Mouse (Mus musculus): Measurements from ENCODE around the gene Skor1. TPM values are rescaled to one million over a fixed set of nuclear protein-coding genes. Genes with fewer than 3 reads are reported as not detected.

Gene Skor1
- polyA plus RNA-seq, 1 experiment from 2014 or later, result not detected

- DNase-seq (ENCODE audit: low spot score) (no peak), ATAC-seq (replicated peaks; ENCODE audit: low FRiP score, low TSS enrichment, low read depth) (no peak)
- no peaks in the 10 kb centered on the region for H3K9me3 ChIP-seq (ENCODE audit: control insufficient read depth, low read length)
- 51% methylated on average over 7 of the region's 7 CpGs for WGBS
- H3K4me2 ChIP-seq (ENCODE audit: low read length), result no peak overlapping the region
- no peak overlapping the region for H3K27ac ChIP-seq (ENCODE audit: low read depth)
- no peak overlapping the region for H3K9ac ChIP-seq (ENCODE audit: low read length)
- H3K27me3 ChIP-seq (replicated peaks; ENCODE audit: control insufficient read depth, insufficient read depth, low read length), result no peaks in the 10 kb centered on the region
- H3K4me3 ChIP-seq (ENCODE audit: low read depth, low read length), result no peak overlapping the region
- 0 out of 2 replicates have a peak, but pooled peaks cover 8% of the 10 kb centered on the region for H3K36me3 ChIP-seq (ENCODE audit: control insufficient read depth, insufficient read depth, low read length)
- no peaks in the 10 kb centered on the region; the same call in 1 of the 2 replicates for H3K4me1 ChIP-seq (replicated peaks; ENCODE audit: control insufficient read depth, insufficient read depth, low read length)
These were observed 35.1 kb upstream of the Skor1 start for GRCm38 (mm10) chr9:63183864-63184263.

- no peak for DNase-seq (ENCODE audit: low spot score)
- Histone ChIP-seq H3K36me3 (ENCODE audit: control insufficient read depth, insufficient read depth, low read length) (0 out of 2 replicates have a peak, but pooled peaks cover 8% of the 10 kb centered on the region), H3K27ac (ENCODE audit: low read depth) (no peak overlapping the region), H3K9ac (ENCODE audit: low read length) (no peak overlapping the region), H3K4me2 (ENCODE audit: low read length) (no peak overlapping the region), H3K4me3 (ENCODE audit: low read depth, low read length) (no peak overlapping the region), H3K9me3 (ENCODE audit: control insufficient read depth, low read length) (no peaks in the 10 kb centered on the region), H3K27me3 (replicated peaks; ENCODE audit: control insufficient read depth, insufficient read depth, low read length) (no peaks in the 10 kb centered on the region), H3K4me1 (replicated peaks; ENCODE audit: control insufficient read depth, insufficient read depth, low read length) (no peaks in the 10 kb centered on the region; the same call in 1 of the 2 replicates)
- 48% methylated on average over 14 of the region's 14 CpGs for WGBS
- ATAC-seq (replicated peaks; ENCODE audit: low FRiP score, low TSS enrichment, low read depth), result no peak
These were observed 33.7 kb upstream of the Skor1 start for GRCm38 (mm10) chr9:63182306-63182960.

- 62% methylated on average over 11 of the region's 11 CpGs for WGBS
- Histone ChIP-seq H3K4me3 (ENCODE audit: low read depth, low read length) (no peak overlapping the region), H3K36me3 (ENCODE audit: control insufficient read depth, insufficient read depth, low read length) (0 out of 2 replicates have a peak, but pooled peaks cover 8% of the 10 kb centered on the region), H3K9ac (ENCODE audit: low read length) (no peak overlapping the region), H3K4me1 (replicated peaks; ENCODE audit: control insufficient read depth, insufficient read depth, low read length) (no peaks in the 10 kb centered on the region), H3K27me3 (replicated peaks; ENCODE audit: control insufficient read depth, insufficient read depth, low read length) (no peaks in the 10 kb centered on the region), H3K9me3 (ENCODE audit: control insufficient read depth, low read length) (no peaks in the 10 kb centered on the region), H3K27ac (ENCODE audit: low read depth) (no peak overlapping the region), H3K4me2 (ENCODE audit: low read length) (no peak overlapping the region)
- ATAC-seq (replicated peaks; ENCODE audit: low FRiP score, low TSS enrichment, low read depth) (no peak), DNase-seq (ENCODE audit: low spot score) (no peak)
These were observed 32.8 kb upstream of the Skor1 start for GRCm38 (mm10) chr9:63181337-63182178.

- DNase-seq (ENCODE audit: low spot score), result no peak
- Histone ChIP-seq H3K36me3 (ENCODE audit: control insufficient read depth, insufficient read depth, low read length) (peaks cover 11% of the 10 kb centered on the region; the same call in 1 of the 2 replicates), H3K4me1 (replicated peaks; ENCODE audit: control insufficient read depth, insufficient read depth, low read length) (no peaks in the 10 kb centered on the region), H3K4me3 (ENCODE audit: low read depth, low read length) (no peak overlapping the region), H3K4me2 (ENCODE audit: low read length) (no peak overlapping the region), H3K27me3 (replicated peaks; ENCODE audit: control insufficient read depth, insufficient read depth, low read length) (no peaks in the 10 kb centered on the region), H3K9me3 (ENCODE audit: control insufficient read depth, low read length) (no peaks in the 10 kb centered on the region), H3K9ac (ENCODE audit: low read length) (no peak overlapping the region), H3K27ac (ENCODE audit: low read depth) (no peak overlapping the region)
- 79% methylated on average over 8 of the region's 8 CpGs for WGBS
- no peak for ATAC-seq (replicated peaks; ENCODE audit: low FRiP score, low TSS enrichment, low read depth)
These were observed 29.5 kb upstream of the Skor1 start for GRCm38 (mm10) chr9:63178296-63178695.

- ATAC-seq (replicated peaks; ENCODE audit: low FRiP score, low TSS enrichment, low read depth), result no peak
- H3K36me3 ChIP-seq (ENCODE audit: control insufficient read depth, insufficient read depth, low read length), result peaks cover 8% of the 10 kb centered on the region; the same call in 1 of the 2 replicates
- H3K9me3 ChIP-seq (ENCODE audit: control insufficient read depth, low read length), result no peaks in the 10 kb centered on the region
- WGBS, result 87% methylated on average over 8 of the region's 8 CpGs
- DNase-seq (ENCODE audit: low spot score), result no peak
- H3K4me1 ChIP-seq (replicated peaks; ENCODE audit: control insufficient read depth, insufficient read depth, low read length), result no peaks in the 10 kb centered on the region
- H3K4me3 ChIP-seq (ENCODE audit: low read depth, low read length), result no peak overlapping the region
- H3K27ac ChIP-seq (ENCODE audit: low read depth), result no peak overlapping the region
- no peak overlapping the region for H3K9ac ChIP-seq (ENCODE audit: low read length)
- no peak overlapping the region for H3K4me2 ChIP-seq (ENCODE audit: low read length)
- H3K27me3 ChIP-seq (replicated peaks; ENCODE audit: control insufficient read depth, insufficient read depth, low read length), result no peaks in the 10 kb centered on the region
These were observed 25.4 kb upstream of the Skor1 start for GRCm38 (mm10) chr9:63174001-63174721.

GRCm38 (mm10) chr9:63171951-63172350 is 23.2 kb upstream of the Skor1 start:
- no peaks in the 10 kb centered on the region for H3K9me3 ChIP-seq (ENCODE audit: control insufficient read depth, low read length)
- no peak for DNase-seq (ENCODE audit: low spot score)
- no peaks in the 10 kb centered on the region for H3K27me3 ChIP-seq (replicated peaks; ENCODE audit: control insufficient read depth, insufficient read depth, low read length)
- H3K27ac ChIP-seq (ENCODE audit: low read depth), result no peak overlapping the region
- no peaks in the 10 kb centered on the region for H3K4me1 ChIP-seq (replicated peaks; ENCODE audit: control insufficient read depth, insufficient read depth, low read length)
- peaks cover 15% of the 10 kb centered on the region; the same call in 1 of the 2 replicates for H3K36me3 ChIP-seq (ENCODE audit: control insufficient read depth, insufficient read depth, low read length)
- no peak overlapping the region for H3K9ac ChIP-seq (ENCODE audit: low read length)
- 36% methylated on average over 2 of the region's 2 CpGs for WGBS
- H3K4me2 ChIP-seq (ENCODE audit: low read length), result no peak overlapping the region
- H3K4me3 ChIP-seq (ENCODE audit: low read depth, low read length), result no peak overlapping the region
- no peak for ATAC-seq (replicated peaks; ENCODE audit: low FRiP score, low TSS enrichment, low read depth)

- H3K27ac ChIP-seq (ENCODE audit: low read depth), result no peak overlapping the region
- DNase-seq (ENCODE audit: low spot score) (no peak), ATAC-seq (replicated peaks; ENCODE audit: low FRiP score, low TSS enrichment, low read depth) (no peak)
- WGBS, result 92% methylated on average over 1 of the region's 1 CpGs
- H3K4me2 ChIP-seq (ENCODE audit: low read length), result no peak overlapping the region
- no peak overlapping the region for H3K9ac ChIP-seq (ENCODE audit: low read length)
- H3K4me1 ChIP-seq (replicated peaks; ENCODE audit: control insufficient read depth, insufficient read depth, low read length), result no peaks in the 10 kb centered on the region
- no peak overlapping the region for H3K4me3 ChIP-seq (ENCODE audit: low read depth, low read length)
- H3K36me3 ChIP-seq (ENCODE audit: control insufficient read depth, insufficient read depth, low read length), result 0 out of 2 replicates have a peak, but pooled peaks cover 11% of the 10 kb centered on the region
- no peaks in the 10 kb centered on the region for H3K27me3 ChIP-seq (replicated peaks; ENCODE audit: control insufficient read depth, insufficient read depth, low read length)
- H3K9me3 ChIP-seq (ENCODE audit: control insufficient read depth, low read length), result no peaks in the 10 kb centered on the region
These were observed 20.4 kb upstream of the Skor1 start for GRCm38 (mm10) chr9:63169127-63169526.

- ATAC-seq (replicated peaks; ENCODE audit: low FRiP score, low TSS enrichment, low read depth) (no peak), DNase-seq (ENCODE audit: low spot score) (no peak)
- Histone ChIP-seq H3K4me3 (ENCODE audit: low read depth, low read length) (no peak overlapping the region), H3K27ac (ENCODE audit: low read depth) (no peak overlapping the region), H3K27me3 (replicated peaks; ENCODE audit: control insufficient read depth, insufficient read depth, low read length) (no peaks in the 10 kb centered on the region), H3K36me3 (ENCODE audit: control insufficient read depth, insufficient read depth, low read length) (0 out of 2 replicates have a peak, but pooled peaks cover 11% of the 10 kb centered on the region), H3K9me3 (ENCODE audit: control insufficient read depth, low read length) (no peaks in the 10 kb centered on the region), H3K4me1 (replicated peaks; ENCODE audit: control insufficient read depth, insufficient read depth, low read length) (no peaks in the 10 kb centered on the region), H3K9ac (ENCODE audit: low read length) (no peak overlapping the region), H3K4me2 (ENCODE audit: low read length) (no peak overlapping the region)
- 45% methylated on average over 9 of the region's 9 CpGs for WGBS
These were observed 16.3 kb upstream of the Skor1 start for GRCm38 (mm10) chr9:63165070-63165469.

Data from intestine, embryonic 14.5 days (tissue).